Mouse (Mus musculus) CD8-positive naive resting alpha-beta T cell, adult 2 months (primary cell): ENCODE data around the gene Nmur1.

Experiments used
- DNase-seq, 2 experiments: peaks; one replicate each; pipeline ENCODE4 v3.0.0; 2022; ENCODE audit warnings: low read depth in 2 of 2, low spot score in 2 of 2

Gene Nmur1

GRCm38 (mm10) chr1:86440887-86441723, 15.1 kb upstream of the Nmur1 start:
- DNase-seq: peak; percentile 56 to 67

GRCm38 (mm10) chr1:86440171-86440886, 14.3 kb upstream of the Nmur1 start:
- peak; percentile 83 to 89 for DNase-seq

- DNase-seq: no peak
Observed at GRCm38 (mm10) chr1:86439487-86440170, 13.6 kb upstream of the Nmur1 start.

DNA sequence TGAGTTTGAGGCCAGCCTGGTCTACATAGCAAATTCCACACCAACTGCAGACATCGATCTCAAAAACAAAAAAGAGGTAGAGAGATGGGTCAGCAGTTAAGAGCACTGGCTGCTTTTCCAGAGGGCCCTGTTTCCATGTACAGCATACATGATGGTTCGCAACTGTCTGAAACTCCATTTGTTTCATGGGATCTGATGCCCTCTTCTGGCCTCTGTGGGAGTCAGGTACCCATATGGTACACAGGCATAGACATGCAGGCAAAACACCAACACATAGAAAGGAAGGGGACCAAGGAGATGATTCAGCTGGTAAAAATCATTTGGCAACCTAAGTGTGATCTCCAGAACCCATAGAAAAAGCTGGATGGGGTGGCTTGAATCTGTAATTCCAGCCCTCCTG, 12.5 kb upstream of the Nmur1 start:
- DNase-seq: no peak

DNA sequence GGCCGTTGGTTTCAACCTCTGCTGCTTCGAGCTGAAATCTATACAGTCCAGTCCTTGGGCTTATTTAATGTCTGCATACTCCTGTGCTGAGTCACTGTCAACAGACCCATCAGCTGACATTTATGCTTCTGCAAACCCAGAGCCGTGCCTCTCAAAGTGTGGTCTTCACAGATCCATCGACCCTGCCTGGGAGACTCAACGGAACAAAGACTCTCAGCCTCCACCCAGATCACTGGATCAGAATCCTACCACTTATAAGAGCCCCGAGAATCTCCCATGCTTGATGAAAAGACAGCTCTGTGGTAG, 11.9 kb upstream of the Nmur1 start:
- DNase-seq: no peak

DNA sequence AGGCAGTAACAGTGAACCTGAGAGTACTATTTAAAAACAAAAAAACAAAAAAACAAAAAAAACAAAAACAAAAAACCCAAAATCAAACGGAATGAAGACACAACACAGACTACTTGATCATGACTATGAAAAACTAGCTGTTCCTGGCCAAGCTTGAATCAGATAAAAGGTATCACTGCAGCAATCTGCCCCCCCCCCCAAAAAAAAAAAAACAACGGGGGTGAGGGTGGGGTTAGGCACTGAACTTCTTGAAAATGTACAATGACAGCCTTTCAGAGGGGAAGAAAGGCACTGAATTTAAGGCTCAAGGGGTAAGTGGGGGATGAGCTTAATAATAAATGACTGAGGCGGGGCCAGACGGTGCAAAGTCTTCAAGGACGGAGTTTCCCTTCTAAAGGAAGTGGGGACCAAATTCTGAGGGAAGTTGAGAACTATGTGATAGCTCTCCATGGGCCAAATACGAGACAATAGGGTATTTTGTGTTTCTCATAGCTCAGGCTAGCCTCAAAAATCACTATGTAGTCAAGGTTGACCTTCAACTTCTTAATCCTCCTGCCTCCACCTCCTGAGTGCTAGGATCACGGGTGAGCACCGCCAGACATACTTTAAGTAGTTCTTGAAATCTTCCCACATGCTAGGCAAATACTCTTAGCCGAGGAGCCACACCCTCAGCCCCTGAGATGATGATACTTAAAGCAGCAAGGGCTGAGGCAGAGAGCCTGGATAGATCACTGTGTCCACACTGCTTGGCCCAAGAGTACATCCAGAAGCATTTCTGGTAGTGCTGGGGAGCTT, 11.4 kb upstream of the Nmur1 start:
- DNase-seq: no peak

DNA sequence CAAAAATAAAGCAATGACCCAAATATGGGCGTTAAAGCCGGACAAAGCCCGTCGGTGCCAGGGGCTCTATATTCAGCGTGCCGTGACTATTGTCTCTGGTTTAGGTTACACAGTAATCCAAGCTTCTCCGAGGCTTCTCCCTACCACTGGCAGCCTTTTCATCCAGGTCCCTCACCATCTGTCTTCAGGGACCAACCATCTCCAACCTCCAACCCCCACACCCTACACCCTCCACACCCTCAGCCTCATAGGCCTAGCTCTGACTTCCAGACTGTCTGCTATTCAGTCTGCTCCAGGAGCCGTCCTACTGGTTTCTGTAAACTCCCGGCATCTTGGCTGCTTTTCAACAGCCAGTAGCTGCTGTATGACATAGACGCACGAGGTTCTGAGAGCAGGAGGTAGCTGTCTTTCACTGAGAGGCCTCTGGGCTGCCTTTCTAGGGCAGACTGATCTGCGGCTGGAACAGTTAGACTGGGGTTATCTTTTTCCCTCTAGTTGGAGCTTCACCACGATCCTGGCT, 9.3 kb upstream of the Nmur1 start:
- no peak for DNase-seq

DNA sequence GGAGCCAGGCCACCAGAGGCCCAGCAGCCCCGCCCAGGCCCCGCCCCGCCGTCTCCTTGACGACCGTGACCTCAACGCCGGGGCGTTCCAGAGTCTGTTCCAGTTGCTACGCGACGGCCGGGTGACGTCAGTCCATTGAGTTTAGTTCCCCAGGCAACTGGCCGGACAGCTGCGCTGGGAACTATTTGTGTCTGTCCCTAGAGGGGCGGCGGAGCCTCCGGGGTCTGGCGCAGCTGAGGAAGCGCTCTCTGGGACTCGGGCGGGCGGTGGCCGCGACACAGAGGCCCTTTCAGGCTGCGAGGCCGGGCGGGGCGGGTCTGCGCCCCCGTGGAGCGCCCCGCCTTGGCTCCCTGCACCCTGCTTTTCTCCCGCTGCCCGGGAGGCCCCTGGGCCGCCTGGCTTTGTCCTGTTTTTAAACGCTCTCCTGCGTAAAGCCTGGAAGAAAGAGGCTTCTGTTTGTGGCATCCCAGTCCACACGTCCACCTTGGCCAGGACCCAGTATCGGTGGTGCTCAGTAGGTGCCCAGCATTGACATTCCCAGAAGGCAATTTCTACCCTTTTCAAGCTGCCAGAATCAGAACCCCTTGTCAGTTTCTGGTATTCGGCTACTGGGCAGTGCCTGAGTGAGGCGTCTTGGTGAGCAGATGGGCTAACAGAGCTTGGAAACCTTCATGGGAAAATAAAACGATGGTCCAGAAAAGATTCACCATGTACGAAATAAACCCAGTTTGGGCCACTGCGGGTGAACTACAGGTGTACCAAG, 8.6 kb upstream of the Nmur1 start:
- DNase-seq: peak; percentile 87 to 92

DNA sequence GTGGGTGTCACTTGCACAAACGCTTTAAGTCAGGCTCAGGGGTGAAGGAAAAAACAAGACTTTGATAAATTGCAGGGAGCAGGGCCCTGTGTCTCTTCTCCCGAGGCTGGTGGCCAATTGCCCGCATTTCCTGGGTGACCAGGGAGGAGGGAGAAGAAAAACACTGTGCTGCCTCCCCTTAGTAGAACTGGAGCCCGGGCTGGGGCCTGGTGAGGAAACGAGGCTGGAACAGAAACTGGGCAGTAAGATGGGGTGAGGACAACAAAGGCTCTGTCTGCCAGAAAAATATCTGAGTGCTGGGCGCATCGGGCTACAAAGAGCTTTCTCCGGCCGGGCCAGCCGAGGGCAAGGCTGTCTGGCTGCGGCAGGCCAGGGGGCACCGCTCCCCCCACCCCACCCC, 8.0 kb upstream of the Nmur1 start:
- peak in 1 of 2 experiments; percentile 35 for DNase-seq

- no peak for DNase-seq
Observed at GRCm38 (mm10) chr1:86433359-86433758, 7.3 kb upstream of the Nmur1 start.

GRCm38 (mm10) chr1:86432778-86433177, 6.8 kb upstream of the Nmur1 start:
- DNase-seq: no peak

GRCm38 (mm10) chr1:86430056-86430455, 4.0 kb upstream of the Nmur1 start:
- peak; percentile 66 to 75 for DNase-seq

DNA sequence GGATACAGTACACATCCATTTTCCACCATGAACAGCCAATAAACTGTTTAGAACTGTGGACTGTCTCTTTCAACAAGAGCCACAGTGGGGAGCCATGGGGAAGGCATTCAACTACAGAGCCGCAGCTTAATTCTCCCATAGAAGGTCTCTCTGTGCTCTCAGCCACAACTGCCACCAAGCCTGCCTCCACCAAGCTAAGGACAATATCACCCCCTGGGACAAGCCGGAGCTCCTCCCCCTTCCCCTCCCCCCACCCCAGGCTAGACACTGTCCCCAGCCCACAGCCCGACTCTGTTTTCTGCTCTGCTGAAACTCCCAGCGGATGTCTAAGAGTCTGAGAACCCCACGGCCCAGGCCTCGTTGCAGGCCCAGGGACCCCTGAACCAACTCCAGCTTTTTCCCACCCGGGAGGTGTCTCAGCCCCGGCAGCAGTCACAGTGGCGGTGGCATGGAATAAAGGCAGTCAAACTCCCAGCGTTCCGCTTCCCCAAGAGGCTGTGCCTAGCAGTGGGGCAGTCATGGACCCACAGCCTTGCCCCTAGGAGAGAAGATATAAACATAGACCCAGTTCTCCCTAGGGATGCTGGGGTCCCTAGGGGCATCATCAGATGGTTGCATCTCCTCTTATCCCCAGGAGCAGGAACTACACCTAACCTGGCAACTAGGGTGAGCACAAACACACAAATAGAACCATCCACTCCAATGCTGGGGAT, 1.0 kb downstream of the Nmur1 start:
- no peak for DNase-seq

- no peak for DNase-seq
Observed at GRCm38 (mm10) chr1:86424336-86424735, 1.7 kb downstream of the Nmur1 start.

- no peak for DNase-seq
Observed at GRCm38 (mm10) chr1:86423879-86424278, 2.1 kb downstream of the Nmur1 start.

DNA sequence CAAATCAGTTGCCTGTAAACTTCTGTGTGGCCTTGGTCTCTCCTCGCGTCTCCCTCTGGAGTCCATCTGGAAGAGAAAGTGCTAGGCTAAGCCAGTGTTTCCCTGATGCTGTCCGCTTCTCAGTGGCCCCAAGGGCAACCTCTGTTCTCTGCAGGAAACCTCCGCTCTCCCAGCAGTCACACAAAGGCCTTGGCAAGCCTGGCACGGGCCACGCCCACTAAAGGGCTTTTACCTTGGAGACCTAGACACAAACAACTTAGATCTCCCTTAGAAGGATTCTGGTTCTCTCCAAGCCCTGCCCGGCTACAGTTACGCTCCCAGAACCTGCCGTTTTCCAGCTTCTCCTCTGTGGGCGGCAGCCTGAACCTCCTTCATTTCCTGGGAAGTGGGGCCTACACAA, 5.0 kb downstream of the Nmur1 start:
- no peak for DNase-seq

DNA sequence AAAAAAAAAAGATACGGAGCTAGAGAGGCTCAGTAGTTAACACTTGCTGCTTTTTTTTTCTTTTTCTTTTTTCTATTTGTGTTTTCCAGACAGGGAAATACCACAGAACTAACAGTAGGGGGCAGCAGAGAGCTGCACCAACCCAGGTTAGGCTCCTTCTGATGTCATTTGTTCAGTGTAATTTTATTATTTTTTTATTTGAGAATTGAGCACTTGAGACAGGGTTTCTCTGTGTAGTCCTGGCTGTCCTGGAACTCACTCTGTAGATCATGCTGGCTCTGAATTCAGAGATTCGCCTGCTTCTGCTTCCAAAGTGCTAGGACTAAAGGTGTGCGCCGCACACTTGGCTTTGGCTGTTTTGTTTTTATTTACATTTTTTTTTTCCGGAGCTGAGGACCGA, 9.7 kb downstream of the Nmur1 start:
- no peak for DNase-seq

- DNase-seq: peak; percentile 70 to 72
Observed at GRCm38 (mm10) chr1:86415612-86416184, 10.3 kb downstream of the Nmur1 start.

DNA sequence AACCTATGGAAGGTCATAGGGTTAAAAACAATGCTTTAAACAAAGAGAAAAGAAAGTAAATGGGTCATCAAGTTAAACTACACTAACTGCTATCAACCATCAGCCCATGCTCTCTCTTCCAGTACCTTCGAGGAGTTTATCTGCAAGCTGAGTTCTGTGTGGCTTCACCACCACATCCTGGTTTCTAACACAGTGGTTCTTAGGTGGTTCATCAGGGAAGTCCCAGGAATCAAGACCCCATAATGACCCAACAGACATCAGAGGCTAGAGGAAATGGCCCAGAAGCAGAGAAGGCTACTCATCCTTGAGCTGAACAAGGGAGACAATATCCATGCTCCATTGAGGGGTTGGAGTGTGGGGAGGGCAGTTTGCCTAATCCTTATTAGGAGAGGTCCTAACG, 10.9 kb downstream of the Nmur1 start:
- DNase-seq: peak; percentile 17 to 25
